Mouse (Mus musculus) brain, embryonic 14.5 days (tissue): ENCODE data around the gene Zswim8. TPM values are rescaled to one million over a fixed set of nuclear protein-coding genes. Genes with fewer than 3 reads are reported as not detected.
A peak's percentile ranks its signal among the peaks of the same experiment; 100 is the strongest.
"Not testable (repeated sequence)": the region's sequence is repeated elsewhere in the genome, so short reads cannot be mapped to it uniquely, and the experiment has no call there.

Experiments used
- DNase-seq: peaks from one replicate; pipeline ENCODE4 v3.0.0-alpha.2; 2011; ENCODE audit warnings: low read depth
- CTCF ChIP-seq: fragments of 200-500 bp; IDR thresholded peaks from 2 replicates; pipeline ENCODE4 v1.5.1; 2012; ENCODE audit warnings: inconsistent platforms, mild to moderate bottlenecking, moderate library complexity, borderline replicate concordance; ENCODE audit not compliant: insufficient read depth, insufficient read length; ENCODE audit errors: extremely low read depth
- POLR2A ChIP-seq: fragments of 200-500 bp; IDR thresholded peaks from 2 replicates; pipeline ENCODE4 v1.6.1; 2012; ENCODE audit warnings: mild to moderate bottlenecking, inconsistent platforms, borderline replicate concordance; ENCODE audit not compliant: poor library complexity, insufficient read depth, insufficient read length, severe bottlenecking; ENCODE audit errors: extremely low read depth
- polyA plus RNA-seq: library from polyadenylated mRNA; depleted of rRNA; stranded (reverse); fragments of >200 nt; gene quantifications from 2 replicates; pipeline ENCODE4 v1.2.3, GENCODE M21; 2012

Zswim8 gene
- polyA plus RNA-seq, 1 experiment: 245 TPM

- DNase-seq: no peak
- TF ChIP-seq POLR2A (no peak), CTCF (no peak)
Observed at GRCm38 (mm10) chr14:20698515-20698914, 8.8 kb upstream of the Zswim8 start.

- DNase-seq: no peak
- no peak for TF ChIP-seq POLR2A
- TF ChIP-seq CTCF: no peak
Observed at GRCm38 (mm10) chr14:20700362-20700761, 7.0 kb upstream of the Zswim8 start.

GRCm38 (mm10) chr14:20701554-20701953 is 5.8 kb upstream of the Zswim8 start:
- TF ChIP-seq POLR2A (no peak), CTCF (no peak)
- DNase-seq: no peak

- DNase-seq: peak; percentile 4
- no peak for TF ChIP-seq POLR2A
- no peak for TF ChIP-seq CTCF
Observed at GRCm38 (mm10) chr14:20702096-20702740, 5.1 kb upstream of the Zswim8 start.

- DNase-seq: peak; percentile 92
- no peak for TF ChIP-seq CTCF
- 0 out of 2 replicates have a peak, but pooled peaks have one; percentile 31 for TF ChIP-seq POLR2A
Observed at GRCm38 (mm10) chr14:20702741-20703381, 4.5 kb upstream of the Zswim8 start, which contains the start of gene Chchd1. Gene Chchd1, plus strand, starts transcription at chr14:20703006.

- not testable (repeated sequence) for DNase-seq
Observed at GRCm38 (mm10) chr14:20703461-20703860, 3.9 kb upstream of the Zswim8 start.

- peak; percentile 11 for DNase-seq
- TF ChIP-seq CTCF (no peak), POLR2A (no peak)
Observed at GRCm38 (mm10) chr14:20708239-20708638, 887 bp downstream of the Zswim8 start.

- TF ChIP-seq CTCF (no peak), POLR2A (no peak)
- no peak for DNase-seq
Observed at GRCm38 (mm10) chr14:20713832-20714231, 6.5 kb downstream of the Zswim8 start.

GRCm38 (mm10) chr14:20718443-20718842 is 11.1 kb downstream of the Zswim8 start:
- no peak for DNase-seq
- TF ChIP-seq POLR2A: no peak
- no peak for TF ChIP-seq CTCF

GRCm38 (mm10) chr14:20719767-20720166 is 12.4 kb downstream of the Zswim8 start:
- TF ChIP-seq POLR2A: no peak
- TF ChIP-seq CTCF: no peak
- DNase-seq: no peak

- TF ChIP-seq POLR2A (no peak), CTCF (no peak)
- DNase-seq: no peak
Observed at GRCm38 (mm10) chr14:20721371-20721770, 14.0 kb downstream of the Zswim8 start.

GRCm38 (mm10) chr14:20723006-20723405 is 15.7 kb downstream of the Zswim8 start:
- no peak for DNase-seq
- TF ChIP-seq POLR2A: no peak
- no peak for TF ChIP-seq CTCF
